Mouse (Mus musculus) kidney, adult 2 months (tissue): ENCODE measurements around the gene 1500015O10Rik.

Source experiments
- CTCF ChIP-seq: fragments of 200-500 bp; conservative IDR thresholded peaks from 2 replicates; pipeline ENCODE4 v1.5.1; 2011; ENCODE audit warnings: low read depth, mild to moderate bottlenecking, control low read depth, low read length, moderate library complexity, mixed read lengths; ENCODE audit not compliant: insufficient read depth, insufficient read length
- POLR2A ChIP-seq: fragments of 200-500 bp; IDR thresholded peaks from one replicate; pipeline ENCODE4 v1.6.1; 2011; ENCODE audit warnings: low read depth, low read length, control low read depth

GRCm38 (mm10) chr1:43717967-43718366 lies 12.4 kb upstream of the 1500015O10Rik start:
- TF ChIP-seq POLR2A (no peak), CTCF (no peak)
